Mouse (Mus musculus): ENCODE measurements at regions not wholly inside any gene's neighbourhood (a gene's known extent, or its start where the extent isn't known, plus 50 kb on each side); places are given as distances from the start of the nearest gene placed in this dataset.

DNA sequence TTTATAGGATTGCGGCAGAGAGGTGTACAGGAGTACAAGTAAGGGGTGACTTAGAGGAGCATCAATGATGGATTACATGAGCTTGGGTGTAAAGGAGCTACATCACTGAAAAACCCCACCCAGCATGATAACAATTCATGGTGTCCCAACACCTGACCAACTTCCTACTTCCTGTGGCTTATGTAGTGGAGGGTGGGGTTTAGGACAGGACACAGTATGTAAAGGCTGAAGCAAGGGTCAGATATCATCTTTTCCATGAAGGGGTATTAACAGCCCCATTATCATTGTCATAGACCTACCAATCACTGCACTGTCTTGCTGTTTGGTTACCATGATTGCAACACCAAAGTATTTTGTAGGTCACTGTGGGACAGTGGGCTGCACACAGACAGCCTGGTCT is 2529.8 kb upstream of the Gm8797 start:
- Histone ChIP-seq H3K36me3 (ENCODE audit: control insufficient read depth, insufficient read depth, low read length) (no peaks in the 10 kb centered on the region), H3K4me1 (ENCODE audit: control insufficient read depth, insufficient read depth, low read length) (no peaks in the 10 kb centered on the region), H3K4me3 (ENCODE audit: insufficient read depth, low read depth, low read length) (no peak overlapping the region), H3K27me3 (ENCODE audit: control insufficient read depth, insufficient read depth, low read length) (no peaks in the 10 kb centered on the region), H3K27ac (replicated peaks; ENCODE audit: insufficient read depth, low read depth, low read length) (no peak overlapping the region), H3K9ac (ENCODE audit: low read depth, low read length) (no peak overlapping the region), H3K79me2 (ENCODE audit: control insufficient read depth, insufficient read depth, low read length) (no peaks in the 10 kb centered on the region)
- TF ChIP-seq POLR2A (IDR thresholded peaks at IDR 0.05; ENCODE audit: extremely low read depth, insufficient read depth, low read length) (no peak), CTCF (IDR thresholded peaks at IDR 0.05; ENCODE audit: low read depth, low read length) (no peak)
- WGBS = 100% methylated on average over 1 of the region's 1 CpGs
- DNase-seq (ENCODE audit: extremely low read depth, low read depth, low spot score) = peak; percentile 12
